Mouse (Mus musculus) midbrain, embryonic 11.5 days (tissue): ENCODE results near the gene Dynlt1a. TPM values are rescaled to one million over a fixed set of nuclear protein-coding genes. Genes with fewer than 3 reads are reported as not detected.
"Not testable (repeated sequence)": the region's sequence is repeated elsewhere in the genome, so short reads cannot be mapped to it uniquely, and the experiment has no call there.

Experiments
- ATAC-seq: fragments of 200-750 bp; cut with Nextera tagmentation; 2 replicates; pipeline ENCODE4 v1.8.0; 2017; ENCODE audit warnings: moderate TSS enrichment, moderate library complexity; ENCODE audit not compliant: low FRiP score
- DNase-seq: peaks from one replicate; pipeline ENCODE4 v3.0.0; 2015; ENCODE audit warnings: low spot score; ENCODE audit errors: missing footprints
- H3K27ac ChIP-seq: fragments of 300-500 bp; sonication (generic); 2 replicates; pipeline ENCODE4 v1.5.1; 2014; ENCODE audit warnings: low read depth, low read length
- H3K27me3 ChIP-seq: fragments of 300-500 bp; sonication (generic); 2 replicates; pipeline ENCODE4 v1.6.1; 2014; ENCODE audit warnings: mild to moderate bottlenecking, low read length, moderate library complexity, mixed read lengths; ENCODE audit not compliant: control insufficient read depth, insufficient read depth
- H3K36me3 ChIP-seq: fragments of 300-500 bp; sonication (generic); 2 replicates; pipeline ENCODE4 v1.6.1; 2014; ENCODE audit warnings: mild to moderate bottlenecking, low read length, moderate library complexity, mixed read lengths; ENCODE audit not compliant: control insufficient read depth, insufficient read depth
- H3K4me1 ChIP-seq: fragments of 300-500 bp; sonication (generic); 2 replicates; pipeline ENCODE4 v1.6.1; 2014; ENCODE audit warnings: low read length; ENCODE audit not compliant: control insufficient read depth, insufficient read depth
- H3K4me2 ChIP-seq: fragments of 300-500 bp; sonication (generic); 2 replicates; pipeline ENCODE4 v1.6.1; 2014; ENCODE audit warnings: mild to moderate bottlenecking, moderate library complexity
- H3K4me3 ChIP-seq: fragments of 300-500 bp; sonication (generic); 2 replicates; pipeline ENCODE4 v1.5.1; 2014; ENCODE audit warnings: low read depth, low read length
- H3K9ac ChIP-seq: fragments of 300-500 bp; sonication (generic); 2 replicates; pipeline ENCODE4 v1.6.1; 2014; ENCODE audit warnings: low read length
- H3K9me3 ChIP-seq: fragments of 300-500 bp; sonication (generic); 2 replicates; pipeline ENCODE4 v1.6.1; 2016; ENCODE audit warnings: low read length; ENCODE audit not compliant: control insufficient read depth
- WGBS: fragments of 180-500 bp; shearing (Covaris S2); extraction: QIAGEN DNeasy Blood & Tissue Kit; methylation state at CpG from one replicate; pipeline ENCODE4 v1.1.7; 2014; 5-methylcytosine and 5-hydroxymethylcytosine counted together
- polyA plus RNA-seq: library from polyadenylated mRNA; unstranded; fragments of >200 nt; fragmentation: Nextera tagmentation; extraction: Ambion mirVana; gene quantifications from 2 replicates; pipeline ENCODE4 v1.2.1, GENCODE M21; 2014

Dynlt1a gene
- polyA plus RNA-seq, 1 experiment from 2014 or later, result 32.0 TPM

DNA sequence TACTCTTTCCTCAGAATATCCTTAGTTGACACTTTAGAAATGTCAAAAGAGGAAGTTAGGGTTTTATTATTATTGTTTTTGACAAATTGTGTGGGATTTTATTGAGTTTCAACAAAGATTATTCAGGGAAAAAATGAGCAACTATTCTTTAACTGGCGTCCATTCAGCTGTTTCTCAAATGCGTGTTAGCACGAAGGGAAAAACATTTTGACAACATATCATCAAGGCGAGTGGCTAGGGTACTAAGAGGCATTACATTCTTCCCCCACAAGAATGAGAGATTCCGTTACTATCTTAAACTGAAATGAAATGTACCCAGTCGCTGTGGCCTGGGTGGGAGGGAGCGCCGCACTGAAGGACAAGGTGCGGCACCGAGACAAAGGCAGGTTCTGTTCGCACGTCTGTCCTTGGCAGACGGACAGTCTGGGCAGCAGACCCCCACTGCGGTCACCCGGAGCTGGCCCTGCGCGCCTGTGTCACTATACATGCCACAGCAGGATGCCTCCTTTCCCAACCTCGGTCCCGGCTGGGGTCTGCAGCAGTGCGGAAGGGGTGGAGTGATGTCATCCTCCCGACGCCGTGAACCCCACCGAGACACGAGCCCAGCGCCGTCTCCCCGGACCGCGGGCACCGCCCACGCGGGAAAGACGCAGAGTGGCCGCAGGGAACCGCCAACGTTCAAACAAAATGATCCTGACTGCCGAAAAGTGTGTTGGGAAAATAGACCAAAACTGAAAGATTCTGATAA is 747 bp downstream of the Dynlt1a start:
- not testable (repeated sequence) for H3K4me1 ChIP-seq, H3K36me3 ChIP-seq, H3K27ac ChIP-seq, H3K27me3 ChIP-seq, H3K9me3 ChIP-seq
- 7% methylated on average over 35 of the region's 38 CpGs for WGBS
- H3K4me2 ChIP-seq, result peak overlapping the region; percentile 43
- ATAC-seq, result peak; percentile 73
- peak overlapping the region; percentile 35 for H3K4me3 ChIP-seq
- 0 out of 2 replicates have a peak overlapping the region, but pooled peaks have one; percentile 20 for H3K9ac ChIP-seq
- peak; percentile 88 for DNase-seq

DNA sequence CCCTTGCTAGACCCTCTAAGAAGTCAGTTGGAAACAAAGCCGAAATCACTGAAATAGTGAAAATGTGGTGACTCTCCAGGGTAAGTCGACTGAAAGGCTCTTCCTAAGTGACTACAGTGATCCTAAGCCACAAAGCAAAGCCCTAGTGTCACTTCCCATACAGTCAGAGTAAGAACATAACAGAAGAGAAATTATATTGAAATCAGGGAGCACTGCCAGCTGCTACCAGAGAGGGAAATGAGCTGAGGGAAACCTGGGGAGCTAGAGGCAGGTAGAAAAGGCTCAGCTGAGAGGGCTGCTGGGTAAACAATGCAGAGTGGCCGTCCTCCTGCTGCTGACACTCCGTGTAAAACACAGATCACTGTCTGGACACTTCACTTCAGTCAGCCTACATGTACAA is 1.6 kb downstream of the Dynlt1a start:
- ATAC-seq, H3K9ac ChIP-seq, H3K36me3 ChIP-seq, H3K4me2 ChIP-seq, H3K4me1 ChIP-seq, H3K27ac ChIP-seq, H3K4me3 ChIP-seq, H3K9me3 ChIP-seq, DNase-seq, H3K27me3 ChIP-seq: not testable (repeated sequence)
- 48% methylated on average over 2 of the region's 4 CpGs for WGBS

DNA sequence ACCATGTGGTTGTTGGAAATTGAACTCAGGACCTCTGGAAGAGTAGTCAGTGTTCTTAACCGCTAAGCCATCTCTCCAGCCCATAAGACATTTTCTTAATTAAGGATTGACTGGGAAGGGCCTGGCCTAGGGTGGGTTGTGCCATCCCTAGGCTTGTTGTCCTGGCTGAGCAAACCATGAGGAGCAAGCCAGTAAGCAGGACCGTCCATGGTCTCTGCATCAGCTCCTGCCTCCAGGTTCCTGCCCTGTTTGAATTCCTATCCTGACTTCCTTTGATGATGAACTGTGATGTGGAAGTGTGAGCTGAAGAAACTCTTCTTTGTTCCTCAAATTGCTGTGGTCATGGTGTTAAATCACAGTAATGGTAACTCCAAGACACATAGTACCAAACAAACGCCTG is 2.8 kb downstream of the Dynlt1a start:
- H3K4me1 ChIP-seq, H3K4me2 ChIP-seq, H3K36me3 ChIP-seq, H3K9me3 ChIP-seq, H3K27me3 ChIP-seq, DNase-seq, H3K27ac ChIP-seq, H3K9ac ChIP-seq, H3K4me3 ChIP-seq, ATAC-seq: not testable (repeated sequence)
- WGBS, result 80% methylated on average over 2 of the region's 3 CpGs

DNA sequence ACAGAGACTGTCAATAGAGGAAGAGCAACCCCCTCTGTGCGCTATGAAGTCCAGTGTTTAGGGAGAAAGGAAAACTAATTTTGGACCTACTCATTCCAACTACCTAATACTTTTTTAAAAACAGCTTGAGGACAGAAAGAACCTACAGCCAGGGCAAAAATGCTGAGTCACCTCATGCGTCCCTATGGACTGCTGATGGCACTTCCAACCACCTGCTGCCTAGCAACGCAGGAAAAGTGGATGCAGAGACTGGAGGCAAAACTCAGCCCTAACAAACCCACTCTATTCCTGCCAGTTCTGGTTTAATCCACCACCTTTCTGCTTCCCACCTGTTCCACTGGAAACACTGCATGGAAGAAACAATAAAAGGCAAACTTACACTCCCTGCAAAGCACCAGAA is 4.5 kb downstream of the Dynlt1a start:
- not testable (repeated sequence) for ATAC-seq, H3K4me3 ChIP-seq, H3K4me2 ChIP-seq, H3K27me3 ChIP-seq, DNase-seq, H3K27ac ChIP-seq, H3K9ac ChIP-seq, H3K9me3 ChIP-seq, H3K4me1 ChIP-seq, H3K36me3 ChIP-seq
- 78% methylated on average over 3 of the region's 3 CpGs for WGBS

DNA sequence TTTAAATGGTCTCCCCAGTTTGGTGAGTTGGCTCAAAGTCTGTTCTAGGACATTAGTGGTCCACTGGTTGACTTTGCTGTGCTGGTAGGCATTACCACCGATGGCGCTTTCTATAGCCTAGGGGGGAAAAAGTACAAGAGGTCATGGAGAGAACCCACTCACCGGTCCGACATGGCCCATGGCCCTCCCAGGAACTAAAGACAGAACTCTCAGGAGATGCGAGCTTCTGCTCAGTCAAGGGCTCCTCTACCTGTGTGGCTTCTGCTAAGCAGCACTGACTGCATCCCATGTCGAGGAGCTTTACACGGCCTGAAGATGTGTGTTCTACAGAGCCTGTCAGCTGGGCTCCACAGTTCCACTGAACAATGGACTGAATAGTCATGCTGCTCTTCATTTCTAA is 5.6 kb downstream of the Dynlt1a start:
- not testable (repeated sequence) for ATAC-seq

DNA sequence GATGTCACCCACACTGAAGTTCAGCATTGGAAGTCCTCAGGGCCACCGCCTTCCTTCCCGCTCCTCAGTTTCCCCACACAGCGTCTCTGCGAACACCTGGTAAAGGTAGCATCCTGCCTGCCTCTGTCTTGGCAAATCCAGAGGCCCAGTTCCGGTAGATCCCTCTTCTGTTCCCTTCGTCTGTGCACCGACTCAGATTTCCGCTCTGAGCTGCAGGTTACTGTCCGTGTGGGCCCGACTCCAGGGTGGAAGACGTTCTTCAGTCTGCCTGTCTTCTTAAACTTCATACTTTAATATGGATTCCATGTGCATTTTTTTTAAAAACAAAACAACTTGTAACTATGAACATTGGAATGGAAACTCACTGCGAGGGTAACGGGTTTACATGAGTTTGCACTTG is 10.8 kb downstream of the Dynlt1a start:
- DNase-seq, H3K9ac ChIP-seq, H3K9me3 ChIP-seq, ATAC-seq, H3K4me2 ChIP-seq, H3K4me1 ChIP-seq, H3K27me3 ChIP-seq, H3K4me3 ChIP-seq, H3K36me3 ChIP-seq, H3K27ac ChIP-seq: not testable (repeated sequence)
- 92% methylated on average over 9 of the region's 13 CpGs for WGBS

More for the DNA sequence above, 5.6 kb downstream of the Dynlt1a start:
- not testable (repeated sequence) for H3K4me1 ChIP-seq, H3K9ac ChIP-seq, H3K27me3 ChIP-seq, H3K9me3 ChIP-seq, H3K4me3 ChIP-seq, H3K36me3 ChIP-seq, H3K4me2 ChIP-seq, DNase-seq, H3K27ac ChIP-seq
- WGBS, result 96% methylated on average over 7 of the region's 7 CpGs

DNA sequence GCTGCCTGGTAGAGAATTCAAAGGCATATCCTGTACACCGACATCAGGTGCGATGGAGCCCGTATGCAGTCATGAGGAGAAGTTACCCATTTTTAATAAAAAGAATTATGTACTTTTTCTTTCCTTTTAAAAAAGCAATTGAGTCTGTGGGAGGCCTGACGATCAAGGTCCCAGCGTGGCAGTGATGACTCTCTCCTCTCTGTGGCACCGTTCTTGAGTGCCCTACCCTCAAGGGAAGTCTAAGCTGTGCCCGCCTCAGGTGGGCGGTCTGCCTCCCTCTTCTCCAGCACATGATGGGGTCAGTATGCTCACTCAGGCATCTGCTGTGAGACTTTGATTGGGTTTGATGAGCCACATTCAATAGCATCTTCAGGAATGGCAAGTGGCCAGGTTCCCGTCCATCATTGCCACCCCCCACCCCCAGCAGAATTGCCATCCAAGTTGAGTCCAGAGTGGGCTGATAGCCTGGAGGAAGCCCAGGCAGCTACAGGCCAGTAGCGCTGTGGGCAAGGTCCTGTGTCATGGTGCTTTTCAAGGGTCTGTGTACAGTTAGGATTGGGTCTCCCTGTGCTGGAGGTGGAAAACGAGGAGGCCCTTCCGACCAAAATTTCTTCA is 11.5 kb downstream of the Dynlt1a start:
- not testable (repeated sequence) for H3K9me3 ChIP-seq, H3K9ac ChIP-seq, H3K27me3 ChIP-seq, H3K4me1 ChIP-seq, H3K36me3 ChIP-seq, H3K4me2 ChIP-seq, ATAC-seq, H3K27ac ChIP-seq, H3K4me3 ChIP-seq, DNase-seq
- 95% methylated on average over 12 of the region's 12 CpGs for WGBS

DNA sequence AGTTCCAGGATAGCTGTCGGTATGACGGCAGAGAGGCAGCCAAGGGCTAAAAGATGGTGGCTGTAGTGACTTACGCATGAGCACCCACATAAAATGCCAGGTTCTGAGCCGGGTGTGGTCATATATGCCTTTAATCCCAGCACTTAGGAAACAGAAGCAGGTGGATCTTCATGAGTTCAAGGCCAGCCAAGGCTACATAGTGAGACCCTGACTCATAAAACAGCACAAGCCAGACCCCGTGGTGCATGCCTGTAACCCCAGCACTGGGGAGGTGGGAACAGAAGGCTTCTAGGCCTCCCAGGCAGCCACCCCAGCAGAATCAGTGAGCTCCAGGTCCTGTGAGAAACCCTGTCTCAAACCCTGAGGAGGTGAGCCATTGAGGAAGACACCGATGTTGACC is 12.4 kb downstream of the Dynlt1a start:
- H3K27me3 ChIP-seq, H3K4me2 ChIP-seq, H3K36me3 ChIP-seq, H3K9me3 ChIP-seq, H3K4me3 ChIP-seq, H3K27ac ChIP-seq, H3K4me1 ChIP-seq, H3K9ac ChIP-seq, ATAC-seq, DNase-seq: not testable (repeated sequence)
- WGBS, result 94% methylated on average over 5 of the region's 6 CpGs

DNA sequence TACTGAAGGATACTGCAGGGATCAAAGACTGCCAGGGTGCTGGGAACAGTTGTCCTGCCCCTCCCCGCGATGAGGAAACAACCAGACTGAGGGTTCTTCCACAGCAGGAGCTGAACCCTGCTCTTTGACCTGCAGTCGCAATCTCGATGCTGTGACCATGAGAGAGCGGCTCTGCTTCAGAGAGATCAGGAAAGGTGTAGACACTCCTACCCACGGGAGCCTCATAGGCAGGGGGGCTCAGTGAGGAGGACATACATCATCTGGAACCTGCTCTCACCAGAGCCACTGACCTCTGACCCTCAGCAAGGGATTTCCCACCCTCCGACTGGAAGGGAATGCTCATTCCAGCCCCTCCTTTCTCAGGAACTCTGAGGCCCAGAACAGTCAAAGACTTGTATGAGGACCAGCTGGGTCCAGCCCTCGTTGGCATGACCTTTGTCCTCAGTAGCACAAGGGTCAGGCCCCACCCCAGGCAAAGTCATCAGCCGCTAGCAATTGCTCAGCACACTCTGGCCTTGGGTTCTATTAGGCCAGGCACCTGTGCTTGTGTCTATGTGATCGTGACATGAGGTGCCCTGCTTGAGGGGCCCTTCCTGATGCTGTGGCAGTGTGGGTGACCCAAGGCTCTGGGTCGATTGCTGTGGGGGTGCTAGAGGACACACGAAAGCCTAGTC is 17.0 kb downstream of the Dynlt1a start:
- not testable (repeated sequence) for H3K27ac ChIP-seq, H3K4me3 ChIP-seq, H3K27me3 ChIP-seq, H3K9ac ChIP-seq, H3K9me3 ChIP-seq, H3K4me2 ChIP-seq, H3K4me1 ChIP-seq, DNase-seq, H3K36me3 ChIP-seq
- ATAC-seq, result peak; percentile 50; the same call in 1 of the 2 replicates
- 81% methylated on average over 5 of the region's 12 CpGs for WGBS
